Mouse (Mus musculus) liver, embryonic 14 days (tissue): ENCODE results near the gene Dio2. TPM values are rescaled to one million over a fixed set of nuclear protein-coding genes. Genes with fewer than 3 reads are reported as not detected.

Experiments used
- polyA plus RNA-seq: library from polyadenylated mRNA; depleted of rRNA; stranded (reverse); fragments of >200 nt; gene quantifications from 2 replicates; pipeline ENCODE4 v1.2.3, GENCODE M21; 2012; rRNA removed

The Dio2 gene
- 0.05 and 0.06 TPM in 2 replicates for polyA plus RNA-seq

GRCm38 (mm10) chr12:90738388-90739223 is at the start of gene Dio2:
Gene Dio2 (minus strand): TSS chr12:90738438.

